Mouse (Mus musculus): ENCODE data around the gene Asap3.

GRCm38 (mm10) chr4:136177244-136177611 is 28.9 kb upstream of the Asap3 start:
- TF ChIP-seq TAL1 (conservative IDR thresholded peaks at IDR 0.05; ENCODE audit: low read depth, low read length) (no peak), CTCF (IDR thresholded peaks at IDR 0.05; ENCODE audit: low read depth, low read length) (no peak), GATA2 (IDR thresholded peaks at IDR 0.05; ENCODE audit: borderline replicate concordance, low read depth, low read length) (no peak)
